Mouse (Mus musculus) kidney, postnatal 0 days (tissue): ENCODE measurements at regions not wholly inside any gene's neighbourhood (a gene's known extent, or its start where the extent isn't known, plus 50 kb on each side); places are given as distances from the start of the nearest gene placed in this dataset.

Source experiments
- ATAC-seq: fragments of 200-750 bp; cut with Nextera tagmentation; replicated peaks from 2 replicates; pipeline ENCODE4 v1.8.0; 2017; ENCODE audit warnings: low read depth, moderate number of reproducible peaks, moderate TSS enrichment, moderate library complexity; ENCODE audit not compliant: low FRiP score
- DNase-seq: peaks from one replicate; pipeline ENCODE4 v3.0.0-alpha.2; 2016; ENCODE audit warnings: low spot score
- H3K27ac ChIP-seq: fragments of 300-500 bp; sonication (generic); 2 replicates; pipeline ENCODE4 v1.5.1; 2014; ENCODE audit warnings: mild to moderate bottlenecking
- H3K27me3 ChIP-seq: fragments of 300-500 bp; sonication (generic); 2 replicates; pipeline ENCODE4 v1.6.1; 2014; ENCODE audit warnings: low read length, mixed read lengths; ENCODE audit not compliant: insufficient read depth
- H3K36me3 ChIP-seq: fragments of 300-500 bp; sonication (generic); 2 replicates; pipeline ENCODE4 v1.6.1; 2014; ENCODE audit warnings: low read length, mixed read lengths; ENCODE audit not compliant: insufficient read depth
- H3K4me1 ChIP-seq: fragments of 300-500 bp; sonication (generic); replicated peaks from 2 replicates; pipeline ENCODE4 v1.6.1; 2014; ENCODE audit warnings: antibody characterized with exemption, low read length, mixed read lengths; ENCODE audit not compliant: insufficient read depth
- H3K4me2 ChIP-seq: fragments of 300-500 bp; sonication (generic); 2 replicates; pipeline ENCODE4 v1.6.1; 2014; ENCODE audit warnings: mild to moderate bottlenecking, low read length, moderate library complexity, mixed read lengths
- H3K4me3 ChIP-seq: fragments of 300-500 bp; sonication (generic); replicated peaks from 2 replicates; pipeline ENCODE4 v1.5.1; 2014; ENCODE audit warnings: low read depth, low read length
- H3K9ac ChIP-seq: fragments of 300-500 bp; sonication (generic); 2 replicates; pipeline ENCODE4 v1.6.1; 2014; ENCODE audit warnings: low read depth, low read length
- H3K9me3 ChIP-seq: fragments of 300-500 bp; sonication (generic); replicated peaks from 2 replicates; pipeline ENCODE4 v1.6.1; 2016; ENCODE audit warnings: low read length, inconsistent platforms, mixed read lengths
- CTCF ChIP-seq: IDR thresholded peaks from 2 replicates; pipeline ENCODE4 v1.5.1; 2016; ENCODE audit warnings: antibody characterized with exemption, low read depth, mild to moderate bottlenecking, moderate library complexity
- WGBS: fragments of 180-500 bp; shearing (Covaris S2); extraction: QIAGEN DNeasy Blood & Tissue Kit; methylation state at CpG from one replicate; pipeline ENCODE4 v1.1.7; 2014; 5-methylcytosine and 5-hydroxymethylcytosine counted together

- H3K4me2 ChIP-seq: no peak overlapping the region
- H3K27ac ChIP-seq: no peak overlapping the region
- DNase-seq (no peak), ATAC-seq (no peak)
- H3K9ac ChIP-seq: no peak overlapping the region
- no peaks in the 10 kb centered on the region for H3K9me3 ChIP-seq
- WGBS: 47% methylated on average over 3 of the region's 3 CpGs
- TF ChIP-seq CTCF: no peak
- no peaks in the 10 kb centered on the region for H3K36me3 ChIP-seq
- H3K27me3 ChIP-seq: no peaks in the 10 kb centered on the region
- no peak overlapping the region for H3K4me3 ChIP-seq
- peaks cover 6% of the 10 kb centered on the region; the same call in 1 of the 2 replicates for H3K4me1 ChIP-seq
Measured at GRCm38 (mm10) chr14:76887201-76887600, 149.4 kb upstream of the Ccdc122 start.

GRCm38 (mm10) chr14:76883231-76883651 is 153.3 kb upstream of the Ccdc122 start:
- WGBS: 44% methylated on average over 3 of the region's 3 CpGs
- H3K4me2 ChIP-seq: no peak overlapping the region
- DNase-seq: no peak

GRCm38 (mm10) chr14:76882711-76883171 is 153.8 kb upstream of the Ccdc122 start:
- no peak for TF ChIP-seq CTCF
- Histone ChIP-seq H3K4me1 (peaks cover 8% of the 10 kb centered on the region; the same call in 1 of the 2 replicates), H3K36me3 (no peaks in the 10 kb centered on the region), H3K4me3 (no peak overlapping the region), H3K9ac (no peak overlapping the region), H3K9me3 (no peaks in the 10 kb centered on the region), H3K27me3 (no peaks in the 10 kb centered on the region), H3K4me2 (no peak overlapping the region), H3K27ac (peak overlapping the region; percentile 69)
- DNase-seq (peak; percentile 88), ATAC-seq (peak; percentile 89)
- 12% methylated on average over 5 of the region's 5 CpGs for WGBS

More at GRCm38 (mm10) chr14:76883231-76883651, 153.3 kb upstream of the Ccdc122 start:
- ATAC-seq: peak; percentile 37; the same call in 1 of the 2 replicates
- Histone ChIP-seq H3K27ac (peak overlapping the region; percentile 32), H3K27me3 (no peaks in the 10 kb centered on the region), H3K36me3 (no peaks in the 10 kb centered on the region), H3K9ac (no peak overlapping the region), H3K4me3 (no peak overlapping the region), H3K4me1 (peaks cover 8% of the 10 kb centered on the region; the same call in 1 of the 2 replicates), H3K9me3 (no peaks in the 10 kb centered on the region)
- TF ChIP-seq CTCF: no peak

GRCm38 (mm10) chr14:76880851-76881250 is 155.7 kb upstream of the Ccdc122 start:
- Histone ChIP-seq H3K36me3 (no peaks in the 10 kb centered on the region), H3K9ac (no peak overlapping the region), H3K4me3 (no peak overlapping the region), H3K4me2 (no peak overlapping the region), H3K27ac (no peak overlapping the region), H3K9me3 (no peaks in the 10 kb centered on the region), H3K4me1 (peaks cover 8% of the 10 kb centered on the region; the same call in 1 of the 2 replicates), H3K27me3 (no peaks in the 10 kb centered on the region)
- 85% methylated on average over 3 of the region's 3 CpGs for WGBS
- no peak for DNase-seq
- no peak for TF ChIP-seq CTCF
- no peak for ATAC-seq

GRCm38 (mm10) chr14:76877306-76877705 is 159.3 kb upstream of the Ccdc122 start:
- no peak overlapping the region for H3K4me2 ChIP-seq
- ATAC-seq: no peak

GRCm38 (mm10) chr14:76876015-76876414 is 160.6 kb upstream of the Ccdc122 start:
- peaks cover 5% of the 10 kb centered on the region; the same call in 1 of the 2 replicates for H3K4me1 ChIP-seq
- no peaks in the 10 kb centered on the region for H3K9me3 ChIP-seq
- H3K27ac ChIP-seq: peak overlapping the region; percentile 69
- no peaks in the 10 kb centered on the region for H3K36me3 ChIP-seq
- no peak overlapping the region for H3K4me2 ChIP-seq
- no peak overlapping the region for H3K4me3 ChIP-seq
- WGBS: 49% methylated on average over 7 of the region's 7 CpGs
- ATAC-seq (no peak), DNase-seq (peak; percentile 80)
- H3K9ac ChIP-seq: no peak overlapping the region
- TF ChIP-seq CTCF: peak; percentile 93
- no peaks in the 10 kb centered on the region for H3K27me3 ChIP-seq

More at GRCm38 (mm10) chr14:76877306-76877705, 159.3 kb upstream of the Ccdc122 start:
- no peaks in the 10 kb centered on the region for H3K36me3 ChIP-seq
- H3K4me1 ChIP-seq: peaks cover 9% of the 10 kb centered on the region; the same call in 1 of the 2 replicates
- H3K27ac ChIP-seq: no peak overlapping the region
- no peak overlapping the region for H3K9ac ChIP-seq
- DNase-seq: no peak
- no peak overlapping the region for H3K4me3 ChIP-seq
- no peaks in the 10 kb centered on the region for H3K27me3 ChIP-seq
- no peaks in the 10 kb centered on the region for H3K9me3 ChIP-seq
- WGBS: 38% methylated on average over 5 of the region's 5 CpGs
- no peak for TF ChIP-seq CTCF
